Mouse (Mus musculus): ENCODE measurements around the gene Lyz1. TPM values are rescaled to one million over a fixed set of nuclear protein-coding genes. Genes with fewer than 3 reads are reported as not detected.
"Not testable (repeated sequence)": the region's sequence is repeated elsewhere in the genome, so short reads cannot be mapped to it uniquely, and the experiment has no call there.

Gene Lyz1
- polyA plus RNA-seq (2017; shearing (Covaris generic)) = not detected

DNA sequence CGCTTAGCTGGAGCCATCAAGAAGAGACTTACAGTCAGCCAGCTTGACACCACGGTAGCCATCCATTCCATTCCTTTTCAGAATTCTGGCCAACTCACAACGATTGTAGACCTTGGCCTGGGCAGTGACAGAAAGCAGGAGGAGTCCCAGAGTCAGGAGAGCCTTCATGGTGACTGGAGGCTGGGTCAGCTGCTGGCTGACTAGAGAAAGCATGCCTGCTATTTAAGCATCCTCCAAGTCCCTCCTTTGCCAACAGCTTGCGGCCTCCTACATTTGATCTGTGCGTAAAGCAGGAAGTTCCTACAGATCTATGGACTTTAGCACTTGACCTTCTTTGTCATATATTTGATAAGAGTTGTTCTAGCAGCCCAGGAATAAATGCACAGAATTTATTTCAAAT, at the start of gene Lyz1:
TSS of gene Lyz1 (minus strand) at position 198 of the 400 bp plus-strand sequence.
- no peak for ATAC-seq

GRCm38 (mm10) chr10:117342406-117342805, 49.7 kb upstream of the Lyz1 start:
- no peak for ATAC-seq

GRCm38 (mm10) chr10:117341029-117341428, 48.4 kb upstream of the Lyz1 start:
- no peak for ATAC-seq

GRCm38 (mm10) chr10:117339241-117339640, 46.6 kb upstream of the Lyz1 start:
- no peak for ATAC-seq

DNA sequence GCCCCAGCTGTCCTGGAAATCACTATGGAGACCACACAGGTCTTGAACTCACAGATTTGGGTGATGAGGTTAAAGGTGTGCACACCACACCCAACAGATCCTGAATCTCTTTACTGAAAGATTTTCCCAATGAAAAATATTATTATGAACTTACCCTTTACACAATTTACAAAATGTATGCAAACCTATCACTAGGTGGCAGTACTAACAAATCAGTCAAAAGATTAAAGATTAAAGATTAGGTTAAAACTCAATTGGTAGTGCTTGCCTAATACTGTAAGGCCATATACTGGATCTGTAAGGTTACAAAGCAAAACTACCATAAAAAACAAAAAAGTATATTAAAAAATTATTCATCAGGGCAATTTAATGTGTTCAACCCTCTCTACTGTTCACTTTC, 45.3 kb upstream of the Lyz1 start:
- ATAC-seq = peak; percentile 64

- ATAC-seq = no peak
These were observed 43.0 kb upstream of the Lyz1 start for GRCm38 (mm10) chr10:117335649-117336048.

DNA sequence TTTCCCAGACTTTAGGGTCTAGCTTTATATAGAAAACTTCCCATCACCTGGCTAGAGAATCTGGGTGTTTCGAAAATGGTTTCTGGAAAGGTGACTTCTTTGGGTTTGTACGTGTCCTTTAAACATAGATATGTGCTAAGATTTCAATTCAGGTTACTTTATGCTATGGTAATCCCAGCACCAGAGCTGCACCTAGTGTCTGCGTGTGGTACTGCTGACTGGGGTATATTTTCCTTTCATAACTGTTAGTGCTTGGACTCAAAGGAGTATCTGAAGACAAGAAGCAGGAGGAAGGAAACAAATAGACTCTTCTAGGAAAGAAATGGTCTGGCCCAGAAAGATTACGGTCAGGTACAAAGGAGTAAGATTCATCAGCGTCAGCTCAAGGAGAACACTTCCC, 37.9 kb upstream of the Lyz1 start:
- peak; percentile 53 for ATAC-seq

DNA sequence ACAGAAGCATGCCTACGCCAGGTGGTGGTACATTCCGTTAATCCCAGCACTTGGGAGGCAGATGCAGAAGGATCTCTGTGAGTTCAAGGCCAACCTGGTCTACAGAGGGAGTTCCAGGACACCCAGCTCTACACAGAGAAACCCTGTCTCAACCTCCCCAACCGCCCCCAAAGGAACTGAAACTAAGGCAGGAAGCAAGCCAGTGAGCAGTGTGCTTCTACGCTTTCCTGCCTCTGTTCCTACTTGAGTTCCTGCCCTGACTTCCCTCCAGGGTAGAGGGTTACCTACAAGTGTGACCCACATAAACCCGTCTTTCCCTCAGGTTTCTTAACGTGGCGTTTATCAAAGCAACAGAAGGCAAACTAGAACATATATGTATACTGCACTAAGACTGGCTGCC, 31.1 kb upstream of the Lyz1 start:
- no peak for ATAC-seq

DNA sequence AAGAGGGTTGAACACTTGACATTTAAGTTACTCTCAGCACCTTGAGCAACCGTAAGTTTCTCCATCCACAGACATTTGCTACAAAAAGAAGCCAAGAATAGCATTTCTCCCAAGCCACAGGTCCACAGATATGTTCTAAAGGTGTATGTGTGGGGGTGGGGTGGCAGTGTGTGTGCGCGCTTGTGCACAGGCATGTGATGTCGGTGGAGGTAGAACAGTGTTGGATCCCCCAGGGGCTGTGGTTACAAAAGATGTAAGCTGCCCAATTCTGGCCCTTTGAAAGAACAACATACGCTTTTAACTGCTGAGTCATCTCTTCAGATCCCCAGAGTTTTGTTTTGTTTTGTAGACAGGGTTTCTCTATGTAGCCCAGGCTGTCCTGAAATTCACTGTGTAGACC, 30.0 kb upstream of the Lyz1 start:
- no peak for ATAC-seq

- no peak for ATAC-seq
These were observed 27.9 kb upstream of the Lyz1 start for GRCm38 (mm10) chr10:117320571-117320981.

- no peak for ATAC-seq
These were observed 23.7 kb upstream of the Lyz1 start for GRCm38 (mm10) chr10:117316391-117316790.

- no peak for ATAC-seq
These were observed 20.5 kb upstream of the Lyz1 start for GRCm38 (mm10) chr10:117313133-117313532.

DNA sequence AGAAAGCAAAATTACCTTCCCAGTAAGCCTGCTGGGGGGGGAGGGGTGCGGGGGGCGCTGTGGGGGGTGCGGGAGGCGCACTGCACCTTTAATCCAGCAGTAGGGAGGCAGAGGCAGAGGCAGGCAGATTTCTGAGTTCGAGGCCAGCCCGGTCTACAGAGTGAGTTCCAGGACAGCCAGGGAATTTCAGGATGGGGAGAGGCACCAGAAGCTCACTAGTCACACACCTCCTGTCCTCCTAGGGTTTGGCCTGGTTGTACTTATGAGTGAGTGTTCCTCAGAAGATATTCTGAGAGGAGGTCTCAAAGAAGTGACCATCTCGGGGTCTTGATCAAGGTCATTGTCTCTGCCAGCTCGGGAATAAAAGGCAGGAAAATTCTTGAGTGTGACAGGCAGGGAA, 19.5 kb upstream of the Lyz1 start:
- ATAC-seq = no peak

- ATAC-seq = no peak
These were observed 11.7 kb upstream of the Lyz1 start for GRCm38 (mm10) chr10:117304371-117304770.

DNA sequence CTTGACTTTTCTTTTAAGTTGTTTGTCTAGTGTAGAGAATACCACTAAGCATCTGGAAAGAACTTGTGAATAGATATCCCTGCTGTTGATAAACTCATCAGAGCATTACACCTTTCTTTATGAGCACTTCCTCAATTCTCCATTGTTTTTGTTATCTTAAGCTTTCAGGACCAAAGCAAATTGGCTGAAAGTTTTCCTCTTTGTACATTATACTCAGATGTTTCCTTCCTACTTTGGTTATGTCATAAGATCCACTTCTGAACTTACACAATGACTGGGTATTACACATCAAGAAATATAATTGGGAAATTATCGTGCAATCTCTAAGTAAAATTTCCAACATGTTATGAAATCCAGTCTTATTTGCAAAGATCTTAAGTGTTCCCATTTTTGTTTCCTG, 9.0 kb upstream of the Lyz1 start:
- no peak for ATAC-seq

GRCm38 (mm10) chr10:117299901-117300520, 7.3 kb upstream of the Lyz1 start:
- ATAC-seq = no peak

- ATAC-seq = no peak
These were observed 6.4 kb upstream of the Lyz1 start for GRCm38 (mm10) chr10:117299106-117299505.

- no peak for ATAC-seq
These were observed 5.7 kb upstream of the Lyz1 start for GRCm38 (mm10) chr10:117298336-117298735.

GRCm38 (mm10) chr10:117290936-117291335, 1.7 kb downstream of the Lyz1 start:
- ATAC-seq = not testable (repeated sequence)

GRCm38 (mm10) chr10:117290046-117290870, 2.4 kb downstream of the Lyz1 start:
- no peak for ATAC-seq

DNA sequence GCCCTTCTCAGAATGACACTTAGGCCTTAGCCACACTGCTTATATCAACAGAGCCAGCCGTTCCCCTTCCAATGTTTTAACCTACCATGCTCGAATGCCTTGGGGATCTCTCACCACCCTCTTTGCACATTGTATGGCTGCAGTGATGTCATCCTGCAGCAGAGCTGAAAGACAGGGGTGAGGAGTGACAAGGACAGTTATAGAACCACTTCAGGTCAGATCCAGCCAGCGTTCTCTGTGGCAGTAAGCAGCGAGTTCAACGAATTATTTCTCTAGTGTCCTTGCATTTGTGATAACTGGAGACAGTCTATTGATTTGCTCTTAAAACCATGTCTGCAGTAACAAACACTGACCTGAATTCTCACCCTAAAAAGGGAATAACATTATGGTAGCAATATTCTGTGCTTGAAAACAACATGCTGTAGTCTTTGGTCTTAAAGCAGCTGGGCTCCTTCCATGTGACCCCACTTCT, 3.6 kb downstream of the Lyz1 start:
- ATAC-seq = not testable (repeated sequence)

DNA sequence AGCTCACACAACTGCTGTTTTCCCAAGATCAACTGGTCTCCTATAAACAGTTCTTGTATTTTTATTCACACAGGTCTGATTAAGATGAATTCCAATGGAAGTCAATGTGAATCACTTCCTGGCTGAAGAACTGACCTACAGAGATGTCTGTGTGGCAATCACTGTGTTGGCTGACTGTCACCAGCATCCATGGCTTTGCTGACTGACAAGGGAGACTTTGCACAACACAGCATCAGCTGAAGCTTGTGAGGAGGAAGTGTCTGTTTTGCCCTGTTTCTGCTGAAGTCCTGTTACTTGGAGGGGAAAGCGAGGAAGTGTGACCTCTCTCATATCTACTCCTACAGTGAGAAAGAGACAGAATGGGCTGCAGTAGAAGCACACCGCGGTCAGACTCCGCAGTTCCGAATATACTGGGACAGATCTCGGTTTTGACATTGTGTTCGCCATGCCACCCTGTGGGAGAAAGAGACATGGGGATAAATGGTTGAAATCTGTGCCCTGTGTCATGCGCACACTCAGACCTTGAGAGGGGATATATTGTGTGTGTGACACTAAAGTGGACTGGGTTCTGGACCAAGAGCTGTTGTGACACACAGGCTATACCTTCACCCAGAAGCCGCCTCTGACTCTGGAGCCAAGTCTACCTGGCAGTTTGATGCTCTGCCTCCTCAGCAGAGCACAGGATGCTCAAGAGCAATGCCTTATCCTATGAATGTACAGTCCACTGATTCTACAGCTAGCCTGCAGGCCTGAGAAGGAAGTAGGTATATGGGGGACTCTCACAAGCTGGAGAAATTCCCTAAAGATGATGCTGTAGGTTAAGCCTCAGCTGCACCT, 4.3 kb downstream of the Lyz1 start:
- no peak for ATAC-seq

- ATAC-seq = no peak
These were observed 5.3 kb downstream of the Lyz1 start for GRCm38 (mm10) chr10:117287226-117287850.

All from CD4-positive, CD25-positive, alpha-beta regulatory T cell, adult 4 months (primary cell).